Mouse (Mus musculus) kidney, postnatal 0 days (tissue): ENCODE results near the gene Wdr19. TPM values are rescaled to one million over a fixed set of nuclear protein-coding genes. Genes with fewer than 3 reads are reported as not detected.

ENCODE experiments used
- ATAC-seq: fragments of 200-750 bp; cut with Nextera tagmentation; replicated peaks from 2 replicates; pipeline ENCODE4 v1.8.0; 2017; ENCODE audit warnings: low read depth, moderate number of reproducible peaks, moderate TSS enrichment, moderate library complexity; ENCODE audit not compliant: low FRiP score
- DNase-seq: peaks from one replicate; pipeline ENCODE4 v3.0.0-alpha.2; 2016; ENCODE audit warnings: low spot score
- H3K27ac ChIP-seq: fragments of 300-500 bp; sonication (generic); 2 replicates; pipeline ENCODE4 v1.5.1; 2014; ENCODE audit warnings: mild to moderate bottlenecking
- H3K27me3 ChIP-seq: fragments of 300-500 bp; sonication (generic); 2 replicates; pipeline ENCODE4 v1.6.1; 2014; ENCODE audit warnings: low read length, mixed read lengths; ENCODE audit not compliant: insufficient read depth
- H3K36me3 ChIP-seq: fragments of 300-500 bp; sonication (generic); 2 replicates; pipeline ENCODE4 v1.6.1; 2014; ENCODE audit warnings: low read length, mixed read lengths; ENCODE audit not compliant: insufficient read depth
- H3K4me1 ChIP-seq: fragments of 300-500 bp; sonication (generic); replicated peaks from 2 replicates; pipeline ENCODE4 v1.6.1; 2014; ENCODE audit warnings: antibody characterized with exemption, low read length, mixed read lengths; ENCODE audit not compliant: insufficient read depth
- H3K4me2 ChIP-seq: fragments of 300-500 bp; sonication (generic); 2 replicates; pipeline ENCODE4 v1.6.1; 2014; ENCODE audit warnings: mild to moderate bottlenecking, low read length, moderate library complexity, mixed read lengths
- H3K4me3 ChIP-seq: fragments of 300-500 bp; sonication (generic); replicated peaks from 2 replicates; pipeline ENCODE4 v1.5.1; 2014; ENCODE audit warnings: low read depth, low read length
- H3K9ac ChIP-seq: fragments of 300-500 bp; sonication (generic); 2 replicates; pipeline ENCODE4 v1.6.1; 2014; ENCODE audit warnings: low read depth, low read length
- H3K9me3 ChIP-seq: fragments of 300-500 bp; sonication (generic); replicated peaks from 2 replicates; pipeline ENCODE4 v1.6.1; 2016; ENCODE audit warnings: low read length, inconsistent platforms, mixed read lengths
- CTCF ChIP-seq: IDR thresholded peaks from 2 replicates; pipeline ENCODE4 v1.5.1; 2016; ENCODE audit warnings: antibody characterized with exemption, low read depth, mild to moderate bottlenecking, moderate library complexity
- WGBS: fragments of 180-500 bp; shearing (Covaris S2); extraction: QIAGEN DNeasy Blood & Tissue Kit; methylation state at CpG from one replicate; pipeline ENCODE4 v1.1.7; 2014; 5-methylcytosine and 5-hydroxymethylcytosine counted together
- polyA plus RNA-seq: library from polyadenylated mRNA; unstranded; fragments of >200 nt; fragmentation: Nextera tagmentation; extraction: Ambion mirVana; gene quantifications from 2 replicates; pipeline ENCODE4 v1.2.1, GENCODE M21; 2015

Gene Wdr19
- polyA plus RNA-seq, 1 experiment from 2014 or later = 10.2 TPM

DNA sequence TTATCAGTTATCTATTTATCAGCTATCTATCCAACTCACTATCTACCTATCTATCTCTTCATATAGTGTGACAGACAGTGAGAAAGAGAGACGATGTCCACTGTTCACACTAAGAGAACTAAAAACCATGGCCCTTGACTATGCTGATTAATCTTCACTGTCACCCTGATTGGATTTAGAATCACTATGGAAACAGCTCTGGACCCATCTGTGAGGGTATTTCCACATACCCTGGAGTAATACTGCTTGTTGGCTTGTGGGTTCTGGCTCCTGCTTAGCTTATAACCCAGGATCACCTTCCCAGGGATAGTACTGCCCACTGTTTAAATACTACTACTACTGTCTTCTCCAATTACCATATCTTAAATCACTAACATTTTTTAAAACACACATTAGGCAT, 17.2 kb upstream of the Wdr19 start:
- Histone ChIP-seq H3K9me3 (no peaks in the 10 kb centered on the region), H3K9ac (no peak overlapping the region), H3K27me3 (no peaks in the 10 kb centered on the region), H3K36me3 (no peaks in the 10 kb centered on the region), H3K4me2 (no peak overlapping the region), H3K4me1 (0 out of 2 replicates have a peak, but pooled peaks cover 3% of the 10 kb centered on the region), H3K27ac (no peak overlapping the region), H3K4me3 (no peak overlapping the region)
- ATAC-seq = no peak
- no peak for DNase-seq
- TF ChIP-seq CTCF = no peak
- 82% methylated on average over 1 of the region's 1 CpGs for WGBS

DNA sequence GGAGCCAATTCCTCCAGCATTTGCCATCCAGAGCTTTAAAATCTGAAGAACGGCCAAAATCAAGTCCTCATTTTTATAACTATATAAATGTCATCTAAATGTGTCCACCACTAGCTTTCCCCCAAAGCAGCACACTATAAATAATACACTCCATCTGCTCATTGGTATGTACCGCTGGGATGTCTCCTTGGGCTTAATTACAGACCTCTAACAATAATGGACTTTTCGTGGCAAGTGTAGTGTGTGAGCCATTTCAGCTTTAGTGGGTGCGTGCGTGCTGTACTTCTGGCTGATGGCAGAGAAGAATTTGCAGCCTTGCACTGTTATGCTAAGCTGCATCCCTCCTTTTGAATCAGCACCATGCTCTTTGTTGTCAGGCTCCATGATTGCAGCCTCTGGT, 7.9 kb upstream of the Wdr19 start:
- Histone ChIP-seq H3K9me3 (no peaks in the 10 kb centered on the region), H3K36me3 (no peaks in the 10 kb centered on the region), H3K4me2 (no peak overlapping the region), H3K9ac (no peak overlapping the region), H3K4me3 (no peak overlapping the region), H3K27ac (no peak overlapping the region), H3K4me1 (no peaks in the 10 kb centered on the region), H3K27me3 (no peaks in the 10 kb centered on the region)
- no peak for TF ChIP-seq CTCF
- WGBS = 86% methylated on average over 5 of the region's 5 CpGs
- DNase-seq = no peak
- no peak for ATAC-seq

GRCm38 (mm10) chr5:65194441-65194840, 5.1 kb upstream of the Wdr19 start:
- H3K36me3 ChIP-seq = no peaks in the 10 kb centered on the region
- no peak for TF ChIP-seq CTCF
- H3K4me2 ChIP-seq = no peak overlapping the region
- no peak for ATAC-seq
- H3K9me3 ChIP-seq = no peaks in the 10 kb centered on the region
- H3K27me3 ChIP-seq = no peaks in the 10 kb centered on the region
- H3K4me1 ChIP-seq = no peaks in the 10 kb centered on the region
- no peak for DNase-seq
- no peak overlapping the region for H3K27ac ChIP-seq
- 86% methylated on average over 9 of the region's 9 CpGs for WGBS
- H3K9ac ChIP-seq = no peak overlapping the region
- no peak overlapping the region for H3K4me3 ChIP-seq

DNA sequence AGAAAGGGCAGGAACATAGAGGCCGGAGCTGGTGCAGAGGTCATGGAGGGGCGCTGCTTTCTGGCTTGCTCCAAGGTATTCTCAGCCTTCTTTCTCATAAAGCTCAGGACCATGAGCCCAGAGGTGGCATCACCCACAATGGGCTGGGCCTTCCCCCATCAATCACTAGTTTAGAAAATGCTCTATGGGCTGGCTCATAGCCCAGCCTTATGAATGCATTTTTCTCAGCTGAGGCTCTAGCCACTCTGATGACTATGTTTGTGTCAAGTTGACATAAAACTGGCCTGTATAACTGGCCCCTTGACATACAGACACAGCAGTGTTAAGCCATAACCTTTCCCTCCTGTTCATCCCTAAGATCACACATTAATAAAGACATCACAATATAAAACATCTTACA, 5.2 kb downstream of the Wdr19 start:
- DNase-seq (no peak), ATAC-seq (no peak)
- Histone ChIP-seq H3K4me1 (0 out of 2 replicates have a peak, but pooled peaks cover 2% of the 10 kb centered on the region), H3K27me3 (no peaks in the 10 kb centered on the region), H3K4me2 (no peak overlapping the region), H3K36me3 (peaks cover 13% of the 10 kb centered on the region; the same call in 1 of the 2 replicates), H3K4me3 (no peak overlapping the region), H3K27ac (no peak overlapping the region), H3K9me3 (no peaks in the 10 kb centered on the region), H3K9ac (no peak overlapping the region)
- 81% methylated on average over 2 of the region's 2 CpGs for WGBS
- TF ChIP-seq CTCF = no peak

DNA sequence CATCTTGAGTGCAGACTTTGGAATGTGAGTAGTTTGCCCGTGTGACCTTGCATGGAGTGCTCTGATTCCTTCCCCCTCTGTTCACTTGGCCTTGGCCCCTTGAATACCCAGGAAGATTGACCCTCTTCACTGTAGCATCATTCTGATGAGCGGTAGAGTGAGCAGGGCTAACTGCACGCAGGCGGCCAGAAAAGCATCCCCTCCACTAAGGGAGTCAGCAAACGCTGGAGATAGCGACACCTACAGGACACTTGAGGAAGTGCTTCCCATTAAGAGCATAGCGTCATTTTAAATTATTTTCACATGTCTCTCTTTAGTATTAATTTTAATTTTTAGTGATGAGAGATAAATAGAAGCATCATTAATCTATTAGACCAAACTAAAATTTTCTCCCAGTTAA, 13.8 kb downstream of the Wdr19 start:
- 0 out of 2 replicates have a peak, but pooled peaks cover 4% of the 10 kb centered on the region for H3K36me3 ChIP-seq
- ATAC-seq = peak; percentile 49; the same call in 1 of the 2 replicates
- WGBS = 19% methylated on average over 7 of the region's 7 CpGs
- no peaks in the 10 kb centered on the region for H3K9me3 ChIP-seq
- no peak overlapping the region for H3K9ac ChIP-seq
- no peaks in the 10 kb centered on the region for H3K27me3 ChIP-seq
- H3K27ac ChIP-seq = no peak overlapping the region
- H3K4me1 ChIP-seq = no peaks in the 10 kb centered on the region
- no peak overlapping the region for H3K4me2 ChIP-seq
- peak; percentile 92 for TF ChIP-seq CTCF
- no peak overlapping the region for H3K4me3 ChIP-seq
- DNase-seq = peak; percentile 79

- 85% methylated on average over 11 of the region's 11 CpGs for WGBS
- Histone ChIP-seq H3K27ac (no peak overlapping the region), H3K9me3 (no peaks in the 10 kb centered on the region), H3K4me1 (no peaks in the 10 kb centered on the region), H3K4me3 (no peak overlapping the region), H3K27me3 (no peaks in the 10 kb centered on the region), H3K9ac (no peak overlapping the region), H3K4me2 (no peak overlapping the region), H3K36me3 (peaks cover 10% of the 10 kb centered on the region; the same call in 1 of the 2 replicates)
- no peak for DNase-seq
- no peak for ATAC-seq
- TF ChIP-seq CTCF = no peak
Observed at GRCm38 (mm10) chr5:65217305-65218269, 18.1 kb downstream of the Wdr19 start.
